Comparison of ENCODE assay signal across 17 mouse cellular contexts in genomic region chr7:110096332-110096731, GRCm38 (mm10). TPM values are rescaled to one million over a fixed set of nuclear protein-coding genes. Genes with fewer than 3 reads are reported as not detected.
DNase-seq lines count a peak whose midpoint lies in the region; ATAC-seq and TF ChIP-seq lines count a peak whose summit lies in the region.
"Had no signal": no experiment of that assay in that cellular context is flagged by ENCODE, and none has a peak within 500 bp of the region (broad histone marks: within the 10 kb centered on the region; RNA-seq: fewer than 3 reads in every experiment).

No protein-coding gene starts in this region.

- H3K27ac ChIP-seq in kidney, embryonic 15.5 days, result peak overlapping the region; percentile 77; the same call in 1 of the 2 replicates
- no peak overlapping the region for H3K27ac ChIP-seq in MEL (ENCODE audit: control insufficient read depth, low read depth, low read length)
- H3K27ac ChIP-seq in intestine, embryonic 16.5 days (ENCODE audit: low read length), result peak overlapping the region; percentile 56
- H3K27ac ChIP-seq in left cerebral cortex, adult 2 months, result no peak overlapping the region
- H3K27ac ChIP-seq: heart, embryonic 13.5 days; limb, embryonic 13.5 days; midbrain, embryonic 15.5 days had no signal

- peaks cover 56% of the 10 kb centered on the region for H3K36me3 ChIP-seq in kidney, embryonic 15.5 days
- H3K36me3 ChIP-seq in MEL (ENCODE audit: control insufficient read depth in 1 of 2, insufficient read depth in 2 of 2, low read length in 2 of 2), result peaks cover 0 to 19% of the 10 kb centered on the region in 2 experiments; a peak in 2 of 4 replicates
- H3K36me3 ChIP-seq in intestine, embryonic 16.5 days (ENCODE audit: control insufficient read depth, insufficient read depth, low read length), result peaks cover 3% of the 10 kb centered on the region

- DNase-seq in kidney, postnatal 4 days, result no peak
- DNase-seq in MEL (ENCODE audit: low read depth, low spot score), result peak; percentile 20
- DNase-seq in left cerebral cortex, adult 2 months (ENCODE audit: extremely low spot score in 1 of 2, low spot score in 2 of 2), result no peak
- DNase-seq: cerebellum, postnatal 14 days; heart, postnatal 4 days; kidney, adult 9 months; retina, postnatal 1 day; right cerebral cortex, postnatal 4 days had no signal

- H3K9ac ChIP-seq in kidney, embryonic 15.5 days, result no peak overlapping the region
- no peak overlapping the region for H3K9ac ChIP-seq in MEL (ENCODE audit: control insufficient read depth, low read depth, low read length, poor library complexity, severe bottlenecking)
- no peak overlapping the region for H3K9ac ChIP-seq in intestine, embryonic 16.5 days (ENCODE audit: low read depth, low read length)
- H3K9ac ChIP-seq: limb, embryonic 13.5 days; midbrain, embryonic 15.5 days had no signal

- peaks cover 29% of the 10 kb centered on the region for H3K4me1 ChIP-seq in kidney, embryonic 15.5 days
- no peaks in the 10 kb centered on the region for H3K4me1 ChIP-seq in MEL (ENCODE audit: control insufficient read depth in 1 of 2, insufficient read depth in 2 of 2, low read length in 2 of 2)
- peaks cover 15% of the 10 kb centered on the region for H3K4me1 ChIP-seq in intestine, embryonic 16.5 days (ENCODE audit: control insufficient read depth, insufficient read depth, low read length)
- H3K4me1 ChIP-seq: midbrain, embryonic 15.5 days had no signal

- TF ChIP-seq CTCF in MEL (IDR thresholded peaks at IDR 0.05 in 2 of 3, conservative IDR thresholded peaks at IDR 0.05 in 1 of 3; ENCODE audit: control insufficient read depth in 1 of 3, insufficient read depth in 1 of 3, low read depth in 2 of 3, low read length in 3 of 3, poor library complexity in 1 of 3, severe bottlenecking in 1 of 3), result no peak
- TF ChIP-seq CTCF in left cerebral cortex, adult 2 months (IDR thresholded peaks at IDR 0.05), result no peak

- no peaks in the 10 kb centered on the region for H3K9me3 ChIP-seq in kidney, embryonic 15.5 days (replicated peaks)
- H3K9me3 ChIP-seq in MEL (replicated peaks; ENCODE audit: insufficient read depth, low read length), result no peaks in the 10 kb centered on the region
- H3K9me3 ChIP-seq in intestine, embryonic 16.5 days (ENCODE audit: control insufficient read depth, low read length), result no peaks in the 10 kb centered on the region; the same call in 1 of the 2 replicates
- H3K9me3 ChIP-seq: heart, embryonic 13.5 days; midbrain, embryonic 15.5 days had no signal

- intact Hi-C loops in left cerebral cortex, adult 2 months (cut with DNase I), result no loop called here

- no peaks in the 10 kb centered on the region for H3K79me2 ChIP-seq in MEL (ENCODE audit: control insufficient read depth, insufficient read depth, low read length, poor library complexity)

- TF ChIP-seq EP300 in MEL (IDR thresholded peaks at IDR 0.05; ENCODE audit: low read depth in 1 of 2, low read length in 2 of 2), result no peak

- WGBS in kidney, embryonic 15.5 days, result 75% methylated on average over 4 of the region's 4 CpGs
- 66% methylated on average over 4 of the region's 4 CpGs for WGBS in intestine, embryonic 16.5 days

- no peak overlapping the region for H3K4me3 ChIP-seq in kidney, embryonic 15.5 days (replicated peaks)
- no peak overlapping the region for H3K4me3 ChIP-seq in MEL (ENCODE audit: control insufficient read depth in 1 of 2, insufficient read depth in 1 of 2, low read depth in 2 of 2, low read length in 2 of 2)
- no peak overlapping the region for H3K4me3 ChIP-seq in intestine, embryonic 16.5 days (ENCODE audit: low read length)
- H3K4me3 ChIP-seq in left cerebral cortex, adult 2 months, result no peak overlapping the region
- H3K4me3 ChIP-seq: heart, embryonic 13.5 days; limb, embryonic 13.5 days; midbrain, embryonic 15.5 days had no signal

- H3K4me2 ChIP-seq in kidney, embryonic 15.5 days, result no peak overlapping the region
- no peak overlapping the region for H3K4me2 ChIP-seq in intestine, embryonic 16.5 days (ENCODE audit: low read depth, low read length)
- H3K4me2 ChIP-seq: heart, embryonic 13.5 days; limb, embryonic 13.5 days; midbrain, embryonic 15.5 days had no signal

- no peaks in the 10 kb centered on the region for H3K27me3 ChIP-seq in kidney, embryonic 15.5 days
- H3K27me3 ChIP-seq in MEL (ENCODE audit: control insufficient read depth in 1 of 2, insufficient read depth in 2 of 2, low read length in 2 of 2), result no peaks in the 10 kb centered on the region
- no peaks in the 10 kb centered on the region for H3K27me3 ChIP-seq in intestine, embryonic 16.5 days (replicated peaks; ENCODE audit: control insufficient read depth, insufficient read depth, low read length)
- H3K27me3 ChIP-seq: heart, embryonic 13.5 days; limb, embryonic 13.5 days; midbrain, embryonic 15.5 days had no signal

- no peak for TF ChIP-seq POLR2A in MEL (IDR thresholded peaks at IDR 0.05; ENCODE audit: control insufficient read depth in 1 of 2, insufficient read depth in 1 of 2, low read depth in 1 of 2, low read length in 2 of 2, poor library complexity in 1 of 2)

- TF ChIP-seq RAD21 in MEL (IDR thresholded peaks at IDR 0.05; ENCODE audit: low read depth, low read length), result peak; percentile 6

- ATAC-seq in kidney, embryonic 15.5 days (replicated peaks; ENCODE audit: low FRiP score), result no peak
- no peak for ATAC-seq in intestine, embryonic 16.5 days
- peak; percentile 84 for ATAC-seq in megakaryocyte progenitor cell, adult 5-6 weeks (replicated peaks; ENCODE audit: poor library complexity)
- no peak for ATAC-seq in cerebellum, adult (ENCODE audit: insufficient number of reproducible peaks, low FRiP score, low TSS enrichment)
- ATAC-seq: forebrain, embryonic 16.5 days; hindbrain, embryonic 16.5 days; midbrain, embryonic 15.5 days had no signal

TF ChIP-seq in MEL, 35 proteins besides CTCF, POLR2A, EP300 and RAD21:
- TF ChIP-seq ELF1 (IDR thresholded peaks at IDR 0.05; ENCODE audit: low read depth, low read length) (no peak), ZMIZ1 (IDR thresholded peaks at IDR 0.05; ENCODE audit: low read depth, low read length) (no peak), TBP (IDR thresholded peaks at IDR 0.05; ENCODE audit: low read depth, low read length) (no peak), CHD1 (IDR thresholded peaks at IDR 0.05; ENCODE audit: low read depth, low read length) (no peak), MYC (IDR thresholded peaks at IDR 0.05; ENCODE audit: low read depth, low read length) (no peak)

RNA-seq across cellular contexts. Expression of gene Wee1, which starts 25.5 kb away (rescaled TPM):
- polyA plus RNA-seq in kidney, embryonic 15.5 days (2015; fragmentation: Nextera tagmentation; extraction: Ambion mirVana), result 25.1 and 26.6 TPM in 2 replicates
- total RNA-seq in MEL (2012; rRNA removed), result 9.3 and 10.8 TPM in 2 replicates
- polyA plus RNA-seq in MEL (2012; ENCODE audit: insufficient read depth in 1 of 2, insufficient read length in 2 of 2, low read depth in 1 of 2, low replicate concordance in 2 of 2, missing spikeins in 1 of 2), result 10 to 100 TPM in 1 of 2 experiments, not detected in 1; 23.0 TPM
- 14.3 and 16.6 TPM in 2 replicates for polyA plus RNA-seq in intestine, embryonic 16.5 days (2015; fragmentation: Nextera tagmentation; extraction: Ambion mirVana)
- total RNA-seq in megakaryocyte progenitor cell, adult 5-6 weeks (2015), result 74.0 and 85.9 TPM in 2 replicates
- 28.1 and 33.9 TPM in 2 replicates for total RNA-seq in megakaryocyte progenitor cell, adult 5-6 weeks (2017)
- total RNA-seq in left cerebral cortex, adult 2 months (2021), result 10 to 100 TPM; 25.8 to 27.0 TPM

RNA-seq across cellular contexts. Expression of gene Zfp143, which starts 35.3 kb away (rescaled TPM):
- 19.0 and 21.0 TPM in 2 replicates for polyA plus RNA-seq in kidney, embryonic 15.5 days (2015; fragmentation: Nextera tagmentation; extraction: Ambion mirVana)
- total RNA-seq in MEL (2012; rRNA removed), result 13.9 and 16.0 TPM in 2 replicates
- 10 to 100 TPM in 1 of 2 experiments, not detected in 1; 15.7 TPM for polyA plus RNA-seq in MEL (2012; ENCODE audit: insufficient read depth in 1 of 2, insufficient read length in 2 of 2, low read depth in 1 of 2, low replicate concordance in 2 of 2, missing spikeins in 1 of 2)
- polyA plus RNA-seq in intestine, embryonic 16.5 days (2015; fragmentation: Nextera tagmentation; extraction: Ambion mirVana), result 15.0 and 15.5 TPM in 2 replicates
- 20.8 and 28.5 TPM in 2 replicates for total RNA-seq in megakaryocyte progenitor cell, adult 5-6 weeks (2015)
- total RNA-seq in megakaryocyte progenitor cell, adult 5-6 weeks (2017), result 29.6 and 36.6 TPM in 2 replicates
- total RNA-seq in left cerebral cortex, adult 2 months (2021), result 10 to 100 TPM; 11.3 to 12.1 TPM

Comparison
In these comparisons a context has a peak if more than half of its experiments do, and no peak if none do; other contexts are left out.
1. H3K27ac ChIP-seq: peak in kidney, embryonic 15.5 days (single experiment) and intestine, embryonic 16.5 days (single experiment); none in MEL (single experiment) and left cerebral cortex, adult 2 months (single experiment).